Mouse (Mus musculus): Measurements from ENCODE around the gene Dvl2. TPM values are rescaled to one million over a fixed set of nuclear protein-coding genes. Genes with fewer than 3 reads are reported as not detected.

Gene Dvl2
- polyA plus RNA-seq, 1 experiment from 2014 or later: 32.6 TPM

DNA sequence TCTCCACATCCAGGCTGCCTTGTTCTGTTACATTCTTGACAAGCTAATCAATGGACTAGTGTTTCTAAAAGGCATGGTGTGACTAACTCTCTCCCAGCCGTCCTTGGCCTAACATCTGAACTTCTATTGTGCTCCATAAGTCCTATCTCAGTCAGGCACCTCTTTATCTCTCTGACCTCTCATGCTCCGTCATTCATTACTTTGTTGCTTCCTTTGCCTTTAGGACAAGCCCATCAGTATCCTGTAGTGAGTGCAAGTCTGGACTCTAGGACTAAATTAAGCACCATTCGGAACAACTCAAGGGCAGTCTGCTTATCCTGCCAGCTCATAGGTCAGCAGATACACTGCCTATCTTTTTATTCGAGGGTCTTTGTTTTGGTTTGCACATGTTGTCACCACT, 24.1 kb upstream of the Dvl2 start:
- H3K9me3 ChIP-seq (ENCODE audit: control insufficient read depth, low read length): no peaks in the 10 kb centered on the region
- H3K27ac ChIP-seq (ENCODE audit: low read depth): no peak overlapping the region
- H3K4me2 ChIP-seq (ENCODE audit: low read length): no peak overlapping the region
- H3K4me1 ChIP-seq (replicated peaks; ENCODE audit: control insufficient read depth, insufficient read depth, low read length): peaks cover 8% of the 10 kb centered on the region; the same call in 1 of the 2 replicates
- H3K9ac ChIP-seq (ENCODE audit: low read length): no peak overlapping the region
- no peak for ATAC-seq (replicated peaks; ENCODE audit: low FRiP score, low TSS enrichment, low read depth)
- WGBS: 82% methylated on average over 4 of the region's 4 CpGs
- peaks cover 70% of the 10 kb centered on the region for H3K36me3 ChIP-seq (ENCODE audit: control insufficient read depth, insufficient read depth, low read length)
- DNase-seq (ENCODE audit: low spot score): no peak
- H3K4me3 ChIP-seq (ENCODE audit: low read depth, low read length): no peak overlapping the region
- H3K27me3 ChIP-seq (replicated peaks; ENCODE audit: control insufficient read depth, insufficient read depth, low read length): no peaks in the 10 kb centered on the region

DNA sequence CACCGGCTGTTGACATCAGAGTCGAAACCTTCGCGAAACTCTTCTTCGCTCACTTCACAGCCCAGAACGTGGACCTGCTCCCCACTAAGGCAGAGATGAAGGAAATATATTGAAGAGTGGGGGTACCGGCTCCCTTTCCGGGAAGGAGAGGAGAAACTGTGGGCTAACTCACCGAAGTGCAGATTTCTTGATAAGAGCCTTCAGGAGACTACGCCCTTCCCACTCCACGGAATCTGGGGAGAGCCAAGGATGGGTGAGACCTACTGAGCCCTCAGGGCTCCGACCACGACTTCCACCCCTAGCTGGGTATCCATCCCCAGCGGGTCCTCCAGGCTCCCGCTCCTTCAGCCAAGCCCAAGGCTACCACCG, 20.6 kb upstream of the Dvl2 start:
- ATAC-seq (replicated peaks; ENCODE audit: low FRiP score, low TSS enrichment, low read depth): no peak
- DNase-seq (ENCODE audit: low spot score): no peak
- Histone ChIP-seq H3K36me3 (ENCODE audit: control insufficient read depth, insufficient read depth, low read length) (peaks cover 51% of the 10 kb centered on the region), H3K9me3 (ENCODE audit: control insufficient read depth, low read length) (no peaks in the 10 kb centered on the region), H3K27ac (ENCODE audit: low read depth) (peak overlapping the region; percentile 98; the same call in 1 of the 2 replicates), H3K4me3 (ENCODE audit: low read depth, low read length) (peak overlapping the region; percentile 99), H3K27me3 (replicated peaks; ENCODE audit: control insufficient read depth, insufficient read depth, low read length) (no peaks in the 10 kb centered on the region), H3K4me1 (replicated peaks; ENCODE audit: control insufficient read depth, insufficient read depth, low read length) (peaks cover 24% of the 10 kb centered on the region), H3K9ac (ENCODE audit: low read length) (peak overlapping the region; percentile 73), H3K4me2 (ENCODE audit: low read length) (peak overlapping the region; percentile 89)
- WGBS: 1% methylated on average over 16 of the region's 16 CpGs

- Histone ChIP-seq H3K27me3 (replicated peaks; ENCODE audit: control insufficient read depth, insufficient read depth, low read length) (no peaks in the 10 kb centered on the region), H3K4me1 (replicated peaks; ENCODE audit: control insufficient read depth, insufficient read depth, low read length) (peaks cover 24% of the 10 kb centered on the region), H3K9ac (ENCODE audit: low read length) (peak overlapping the region; percentile 95), H3K4me2 (ENCODE audit: low read length) (peak overlapping the region; percentile 89), H3K9me3 (ENCODE audit: control insufficient read depth, low read length) (no peaks in the 10 kb centered on the region), H3K4me3 (ENCODE audit: low read depth, low read length) (peak overlapping the region; percentile 99), H3K27ac (ENCODE audit: low read depth) (peak overlapping the region; percentile 98), H3K36me3 (ENCODE audit: control insufficient read depth, insufficient read depth, low read length) (peaks cover 51% of the 10 kb centered on the region)
- DNase-seq (ENCODE audit: low spot score): peak; percentile 100
- under 1% methylated on average over 41 of the region's 60 CpGs for WGBS
- peak; percentile 92 for ATAC-seq (replicated peaks; ENCODE audit: low FRiP score, low TSS enrichment, low read depth)
Measured at GRCm38 (mm10) chr11:69980196-69981140, 19.9 kb upstream of the Dvl2 start.

DNA sequence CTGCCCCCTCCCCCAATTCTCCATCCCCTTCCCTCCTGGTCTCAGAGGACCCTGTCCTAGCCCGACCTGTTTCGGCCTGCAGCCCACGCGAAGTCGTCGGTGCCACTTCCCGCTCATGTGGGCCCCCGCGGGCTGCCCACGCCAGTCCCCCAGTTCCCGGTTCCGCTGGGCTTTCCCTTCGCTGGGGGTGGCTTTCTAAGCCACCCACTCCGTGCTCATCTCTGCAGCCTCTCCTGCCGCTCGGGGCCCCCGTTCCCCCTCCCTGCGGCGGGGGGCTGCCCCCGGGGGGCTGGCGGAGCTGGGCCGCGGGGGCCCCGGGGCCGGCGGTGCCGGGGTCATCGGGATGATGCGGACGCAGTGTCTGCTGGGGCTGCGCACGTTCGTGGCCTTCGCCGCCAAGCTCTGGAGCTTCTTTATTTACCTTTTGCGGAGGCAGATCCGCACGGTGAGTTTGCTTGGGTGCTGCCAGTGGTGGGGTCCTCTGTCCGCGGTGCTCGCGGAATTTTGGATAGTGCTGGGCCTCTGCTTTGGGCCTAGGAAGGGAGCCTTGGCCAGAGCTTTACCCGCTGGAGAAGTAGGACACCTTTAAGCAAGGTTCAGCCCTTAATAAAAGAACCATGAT, 19.1 kb upstream of the Dvl2 start, which contains the start of gene Ctdnep1:
TSS of gene Ctdnep1 (plus strand) at position 16 of the 622 bp plus-strand sequence.
- H3K36me3 ChIP-seq (ENCODE audit: control insufficient read depth, insufficient read depth, low read length): peaks cover 49% of the 10 kb centered on the region
- H3K4me1 ChIP-seq (replicated peaks; ENCODE audit: control insufficient read depth, insufficient read depth, low read length): peaks cover 24% of the 10 kb centered on the region
- peak within 1 kb of the TSS; percentile 95 for H3K9ac ChIP-seq (ENCODE audit: low read length)
- H3K27me3 ChIP-seq (replicated peaks; ENCODE audit: control insufficient read depth, insufficient read depth, low read length): no peaks in the 10 kb centered on the region
- peak within 1 kb of the TSS; percentile 99 for H3K4me3 ChIP-seq (ENCODE audit: low read depth, low read length)
- ATAC-seq (replicated peaks; ENCODE audit: low FRiP score, low TSS enrichment, low read depth) (peak; percentile 56), DNase-seq (ENCODE audit: low spot score) (no peak)
- 1% methylated on average over 40 of the region's 43 CpGs for WGBS
- peak within 1 kb of the TSS; percentile 98 for H3K4me2 ChIP-seq (ENCODE audit: low read length)
- no peaks in the 10 kb centered on the region for H3K9me3 ChIP-seq (ENCODE audit: control insufficient read depth, low read length)
- peak within 1 kb of the TSS; percentile 98 for H3K27ac ChIP-seq (ENCODE audit: low read depth)

DNA sequence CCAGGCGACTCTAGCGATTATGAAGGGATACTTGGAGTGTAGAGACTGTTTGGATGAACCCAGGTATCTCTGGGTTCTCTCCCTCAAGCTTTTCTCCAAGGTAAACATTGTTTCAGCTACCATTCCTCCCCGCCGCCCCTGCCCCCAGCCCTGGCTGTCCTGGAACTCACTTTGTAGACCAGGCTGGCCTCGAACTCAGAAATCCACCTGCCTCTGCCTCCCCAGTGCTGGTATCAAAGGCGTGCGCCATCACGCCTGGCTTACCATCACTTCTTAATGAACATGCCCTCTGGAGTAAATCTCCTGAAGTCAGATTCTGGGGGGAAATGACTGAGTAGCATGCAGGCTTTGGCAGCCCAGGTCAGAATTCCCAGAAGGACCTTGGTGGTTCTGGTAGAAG, 18.2 kb upstream of the Dvl2 start, which contains the start of gene Elp5:
TSS of gene Elp5 (minus strand) at position 293 of the 400 bp plus-strand sequence.
- no peaks in the 10 kb centered on the region for H3K27me3 ChIP-seq (replicated peaks; ENCODE audit: control insufficient read depth, insufficient read depth, low read length)
- H3K9me3 ChIP-seq (ENCODE audit: control insufficient read depth, low read length): no peaks in the 10 kb centered on the region
- H3K4me3 ChIP-seq (ENCODE audit: low read depth, low read length): peak within 1 kb of the TSS; percentile 99
- DNase-seq (ENCODE audit: low spot score) (no peak), ATAC-seq (replicated peaks; ENCODE audit: low FRiP score, low TSS enrichment, low read depth) (no peak)
- 49% methylated on average over 8 of the region's 8 CpGs for WGBS
- peak within 1 kb of the TSS; percentile 98 for H3K4me2 ChIP-seq (ENCODE audit: low read length)
- H3K27ac ChIP-seq (ENCODE audit: low read depth): peak within 1 kb of the TSS; percentile 98
- H3K9ac ChIP-seq (ENCODE audit: low read length): peak within 1 kb of the TSS; percentile 95
- H3K36me3 ChIP-seq (ENCODE audit: control insufficient read depth, insufficient read depth, low read length): peaks cover 52% of the 10 kb centered on the region
- peaks cover 24% of the 10 kb centered on the region for H3K4me1 ChIP-seq (replicated peaks; ENCODE audit: control insufficient read depth, insufficient read depth, low read length)

GRCm38 (mm10) chr11:69982877-69983276, 17.5 kb upstream of the Dvl2 start:
- no peaks in the 10 kb centered on the region for H3K27me3 ChIP-seq (replicated peaks; ENCODE audit: control insufficient read depth, insufficient read depth, low read length)
- peak overlapping the region; percentile 95; the same call in 1 of the 2 replicates for H3K9ac ChIP-seq (ENCODE audit: low read length)
- peaks cover 24% of the 10 kb centered on the region for H3K4me1 ChIP-seq (replicated peaks; ENCODE audit: control insufficient read depth, insufficient read depth, low read length)
- peaks cover 54% of the 10 kb centered on the region for H3K36me3 ChIP-seq (ENCODE audit: control insufficient read depth, insufficient read depth, low read length)
- no peaks in the 10 kb centered on the region for H3K9me3 ChIP-seq (ENCODE audit: control insufficient read depth, low read length)
- WGBS: 24% methylated on average over 5 of the region's 5 CpGs
- H3K4me2 ChIP-seq (ENCODE audit: low read length): peak overlapping the region; percentile 98
- DNase-seq (ENCODE audit: low spot score) (no peak), ATAC-seq (replicated peaks; ENCODE audit: low FRiP score, low TSS enrichment, low read depth) (no peak)
- H3K4me3 ChIP-seq (ENCODE audit: low read depth, low read length): peak overlapping the region; percentile 99
- no peak overlapping the region for H3K27ac ChIP-seq (ENCODE audit: low read depth)

- Histone ChIP-seq H3K4me2 (ENCODE audit: low read length) (peak overlapping the region; percentile 98; the same call in 1 of the 2 replicates), H3K4me1 (replicated peaks; ENCODE audit: control insufficient read depth, insufficient read depth, low read length) (peaks cover 24% of the 10 kb centered on the region), H3K4me3 (ENCODE audit: low read depth, low read length) (no peak overlapping the region), H3K36me3 (ENCODE audit: control insufficient read depth, insufficient read depth, low read length) (peaks cover 54% of the 10 kb centered on the region), H3K27me3 (replicated peaks; ENCODE audit: control insufficient read depth, insufficient read depth, low read length) (no peaks in the 10 kb centered on the region), H3K27ac (ENCODE audit: low read depth) (no peak overlapping the region), H3K9me3 (ENCODE audit: control insufficient read depth, low read length) (no peaks in the 10 kb centered on the region), H3K9ac (ENCODE audit: low read length) (no peak overlapping the region)
- WGBS: 76% methylated on average over 4 of the region's 4 CpGs
- ATAC-seq (replicated peaks; ENCODE audit: low FRiP score, low TSS enrichment, low read depth) (no peak), DNase-seq (ENCODE audit: low spot score) (no peak)
Measured at GRCm38 (mm10) chr11:69983377-69983776, 17.0 kb upstream of the Dvl2 start.

DNA sequence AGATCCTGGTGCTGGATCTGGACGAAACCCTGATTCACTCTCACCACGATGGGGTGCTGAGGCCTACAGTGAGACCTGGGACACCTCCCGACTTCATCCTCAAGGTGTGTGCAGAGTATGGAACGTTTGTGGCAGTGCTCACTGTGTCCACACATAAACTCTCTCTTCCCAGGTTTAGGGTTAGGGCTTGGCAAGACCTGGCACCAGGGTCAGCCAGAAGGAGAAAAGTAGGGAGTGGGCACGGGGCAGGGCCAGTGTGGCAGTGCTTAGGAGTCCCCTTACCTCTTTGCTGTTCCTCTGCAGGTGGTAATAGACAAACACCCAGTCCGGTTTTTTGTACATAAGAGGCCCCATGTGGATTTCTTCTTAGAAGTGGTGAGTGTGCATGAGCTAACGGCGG, 16.0 kb upstream of the Dvl2 start:
- H3K36me3 ChIP-seq (ENCODE audit: control insufficient read depth, insufficient read depth, low read length): peaks cover 59% of the 10 kb centered on the region

More for the DNA sequence above, 16.0 kb upstream of the Dvl2 start:
- 90% methylated on average over 8 of the region's 8 CpGs for WGBS
- no peak overlapping the region for H3K4me3 ChIP-seq (ENCODE audit: low read depth, low read length)
- no peak overlapping the region for H3K27ac ChIP-seq (ENCODE audit: low read depth)
- H3K4me1 ChIP-seq (replicated peaks; ENCODE audit: control insufficient read depth, insufficient read depth, low read length): peaks cover 17% of the 10 kb centered on the region
- no peak for ATAC-seq (replicated peaks; ENCODE audit: low FRiP score, low TSS enrichment, low read depth)
- H3K27me3 ChIP-seq (replicated peaks; ENCODE audit: control insufficient read depth, insufficient read depth, low read length): no peaks in the 10 kb centered on the region
- DNase-seq (ENCODE audit: low spot score): no peak
- H3K9ac ChIP-seq (ENCODE audit: low read length): no peak overlapping the region
- H3K9me3 ChIP-seq (ENCODE audit: control insufficient read depth, low read length): no peaks in the 10 kb centered on the region
- no peak overlapping the region for H3K4me2 ChIP-seq (ENCODE audit: low read length)

Measured in intestine, embryonic 14.5 days (tissue).